Mouse (Mus musculus): ENCODE measurements around the gene Tmem114. TPM values are rescaled to one million over a fixed set of nuclear protein-coding genes. Genes with fewer than 3 reads are reported as not detected.

Tmem114 gene
- polyA plus RNA-seq, 1 experiment, result not detected

DNA sequence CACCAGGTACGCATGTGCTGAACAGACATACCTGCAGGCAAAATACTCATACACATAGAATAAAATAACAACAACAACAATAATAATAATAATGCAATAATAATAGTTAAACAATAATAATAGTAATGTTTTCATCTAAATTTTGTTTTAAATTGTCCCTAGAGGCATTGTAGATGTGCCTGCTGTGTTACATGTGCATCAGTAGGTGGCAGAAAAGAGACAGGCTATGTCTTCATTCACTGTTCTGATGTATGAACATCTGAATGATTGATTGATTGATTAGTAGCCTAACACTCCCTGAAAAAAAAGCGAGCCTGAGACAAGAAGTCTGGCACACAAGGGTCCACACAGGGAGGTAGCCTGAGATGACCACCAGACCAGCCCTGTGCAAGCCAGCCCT, 22.3 kb downstream of the Tmem114 start:
- no peak overlapping the region for H3K27ac ChIP-seq (ENCODE audit: control insufficient read depth, insufficient read depth, low read depth, low read length, poor library complexity)

DNA sequence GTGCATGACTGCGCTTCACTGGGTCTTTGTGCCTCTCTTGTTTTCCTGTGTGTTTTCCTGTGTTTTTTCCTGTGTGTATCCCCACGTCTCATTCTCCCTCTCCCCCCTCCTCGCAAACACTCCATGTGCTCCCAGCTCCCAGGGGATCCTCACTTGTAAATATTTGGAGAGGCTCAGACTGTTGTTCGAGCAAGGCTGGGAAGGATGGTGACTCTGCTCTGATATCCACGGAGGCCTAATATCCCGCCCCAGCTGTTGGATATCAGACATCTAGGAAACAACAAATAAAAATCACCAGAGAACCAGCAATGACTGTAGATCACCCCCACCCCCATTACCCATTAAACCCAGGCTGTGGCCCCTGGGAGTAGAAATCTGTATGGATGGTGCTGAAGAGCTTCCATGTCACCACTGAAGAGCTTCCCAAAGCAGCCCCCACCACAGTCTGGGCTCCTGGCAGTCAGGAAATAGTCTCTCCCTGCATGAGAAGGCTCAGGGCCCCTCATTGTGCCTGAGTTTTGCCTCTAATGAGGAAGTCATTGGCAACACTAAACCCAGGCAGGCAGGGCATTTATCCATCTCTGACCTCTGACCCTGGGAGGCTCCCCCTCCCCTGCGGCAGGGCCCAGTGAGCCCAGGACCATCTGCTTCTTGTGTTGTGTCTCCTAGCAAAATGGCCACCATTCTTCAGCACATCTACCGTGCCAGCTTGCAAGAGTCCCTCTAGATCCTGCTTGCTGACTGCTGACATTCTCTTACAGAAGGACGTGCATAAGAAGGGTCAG, 23.6 kb downstream of the Tmem114 start:
- WGBS, result 64% methylated on average over 9 of the region's 9 CpGs
- Histone ChIP-seq H3K4me3 (replicated peaks; ENCODE audit: control insufficient read depth, low read depth, low read length) (no peak overlapping the region), H3K27ac (ENCODE audit: control insufficient read depth, insufficient read depth, low read depth, low read length, poor library complexity) (no peak overlapping the region), H3K4me1 (ENCODE audit: control insufficient read depth, insufficient read depth, low read length) (no peaks in the 10 kb centered on the region)
- TF ChIP-seq CTCF (IDR thresholded peaks at IDR 0.05; ENCODE audit: control insufficient read depth, insufficient read depth, low read length), result no peak
- no peak for TF ChIP-seq POLR2A (IDR thresholded peaks at IDR 0.05; ENCODE audit: borderline replicate concordance, control insufficient read depth, low read depth, low read length)

More for the DNA sequence above, 22.3 kb downstream of the Tmem114 start:
- TF ChIP-seq CTCF (IDR thresholded peaks at IDR 0.05; ENCODE audit: control insufficient read depth, insufficient read depth, low read length) (no peak), POLR2A (IDR thresholded peaks at IDR 0.05; ENCODE audit: borderline replicate concordance, control insufficient read depth, low read depth, low read length) (no peak)
- Histone ChIP-seq H3K4me1 (ENCODE audit: control insufficient read depth, insufficient read depth, low read length) (no peaks in the 10 kb centered on the region), H3K4me3 (replicated peaks; ENCODE audit: control insufficient read depth, low read depth, low read length) (no peak overlapping the region)
- 76% methylated on average over 2 of the region's 2 CpGs for WGBS

DNA sequence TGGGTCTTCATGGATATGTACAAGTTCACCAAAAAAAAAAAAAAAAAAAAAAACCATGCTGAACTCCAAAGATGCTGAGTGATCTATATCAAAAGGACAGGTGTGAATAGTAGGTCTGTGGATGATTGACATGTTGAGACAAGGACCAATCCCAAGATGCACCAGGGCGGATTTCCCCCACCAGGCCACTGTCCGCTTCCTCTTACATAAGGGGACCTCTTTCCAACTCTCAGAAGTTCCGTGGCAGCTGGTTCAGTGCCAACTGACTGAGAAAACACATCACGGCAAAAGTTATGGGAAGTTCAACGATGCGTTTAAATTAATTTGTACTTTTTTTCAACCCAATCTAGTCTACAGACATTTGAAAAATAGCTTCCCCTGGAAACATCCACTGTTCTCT, 25.1 kb downstream of the Tmem114 start:
- WGBS, result 42% methylated on average over 6 of the region's 6 CpGs
- no peak for TF ChIP-seq CTCF (IDR thresholded peaks at IDR 0.05; ENCODE audit: control insufficient read depth, insufficient read depth, low read length)
- no peak for TF ChIP-seq POLR2A (IDR thresholded peaks at IDR 0.05; ENCODE audit: borderline replicate concordance, control insufficient read depth, low read depth, low read length)

DNA sequence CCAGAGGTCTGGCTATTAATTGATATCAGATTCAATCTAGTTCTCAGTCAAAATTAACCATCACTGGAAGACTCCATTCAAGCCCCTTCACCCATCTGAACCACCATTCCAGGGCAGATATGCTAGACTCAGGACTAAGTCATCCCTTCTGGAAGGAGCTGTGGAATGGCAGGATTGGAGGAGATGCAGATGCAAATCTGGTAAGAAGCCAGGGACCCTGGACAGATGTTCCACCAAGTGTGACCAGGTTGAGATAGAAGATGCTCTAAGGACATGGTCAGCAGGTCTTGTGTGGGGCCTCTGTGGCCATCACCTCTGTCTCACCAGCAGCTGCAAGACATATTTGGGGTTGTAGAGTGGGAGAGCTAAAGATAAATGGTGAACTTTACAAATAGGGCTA, 30.0 kb downstream of the Tmem114 start:
- TF ChIP-seq POLR2A (IDR thresholded peaks at IDR 0.05; ENCODE audit: borderline replicate concordance, control insufficient read depth, low read depth, low read length), result no peak
- TF ChIP-seq CTCF (IDR thresholded peaks at IDR 0.05; ENCODE audit: control insufficient read depth, insufficient read depth, low read length), result no peak
- no peaks in the 10 kb centered on the region for H3K4me1 ChIP-seq (ENCODE audit: control insufficient read depth, insufficient read depth, low read length)
- H3K27ac ChIP-seq (ENCODE audit: control insufficient read depth, insufficient read depth, low read depth, low read length, poor library complexity), result no peak overlapping the region
- no peak overlapping the region for H3K4me3 ChIP-seq (replicated peaks; ENCODE audit: control insufficient read depth, low read depth, low read length)

More for the DNA sequence above, 25.1 kb downstream of the Tmem114 start:
- Histone ChIP-seq H3K4me3 (replicated peaks; ENCODE audit: control insufficient read depth, low read depth, low read length) (no peak overlapping the region), H3K4me1 (ENCODE audit: control insufficient read depth, insufficient read depth, low read length) (no peaks in the 10 kb centered on the region), H3K27ac (ENCODE audit: control insufficient read depth, insufficient read depth, low read depth, low read length, poor library complexity) (no peak overlapping the region)

DNA sequence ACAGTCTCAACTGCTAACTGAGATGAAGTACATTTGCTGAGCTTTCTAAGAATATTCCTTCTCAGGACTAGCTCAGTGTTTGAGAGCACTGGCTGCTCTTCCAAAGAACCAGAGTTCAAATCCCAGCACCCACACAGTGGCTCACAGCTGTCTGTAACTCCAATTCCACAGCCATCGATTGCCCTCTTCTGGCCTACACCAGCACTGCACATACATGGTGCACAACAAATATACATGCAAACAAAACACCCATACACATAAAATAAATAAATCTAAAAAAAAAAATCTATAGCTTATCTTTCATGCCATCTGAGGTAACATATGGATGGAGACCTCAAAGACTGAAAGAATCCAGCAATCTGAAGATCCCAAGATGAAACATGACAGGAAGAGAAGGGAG, 36.4 kb downstream of the Tmem114 start:
- TF ChIP-seq POLR2A (IDR thresholded peaks at IDR 0.05; ENCODE audit: borderline replicate concordance, control insufficient read depth, low read depth, low read length) (no peak), CTCF (IDR thresholded peaks at IDR 0.05; ENCODE audit: control insufficient read depth, insufficient read depth, low read length) (no peak)
- 66% methylated on average over 1 of the region's 1 CpGs for WGBS
- Histone ChIP-seq H3K4me1 (ENCODE audit: control insufficient read depth, insufficient read depth, low read length) (no peaks in the 10 kb centered on the region), H3K4me3 (replicated peaks; ENCODE audit: control insufficient read depth, low read depth, low read length) (no peak overlapping the region), H3K27ac (ENCODE audit: control insufficient read depth, insufficient read depth, low read depth, low read length, poor library complexity) (no peak overlapping the region)

DNA sequence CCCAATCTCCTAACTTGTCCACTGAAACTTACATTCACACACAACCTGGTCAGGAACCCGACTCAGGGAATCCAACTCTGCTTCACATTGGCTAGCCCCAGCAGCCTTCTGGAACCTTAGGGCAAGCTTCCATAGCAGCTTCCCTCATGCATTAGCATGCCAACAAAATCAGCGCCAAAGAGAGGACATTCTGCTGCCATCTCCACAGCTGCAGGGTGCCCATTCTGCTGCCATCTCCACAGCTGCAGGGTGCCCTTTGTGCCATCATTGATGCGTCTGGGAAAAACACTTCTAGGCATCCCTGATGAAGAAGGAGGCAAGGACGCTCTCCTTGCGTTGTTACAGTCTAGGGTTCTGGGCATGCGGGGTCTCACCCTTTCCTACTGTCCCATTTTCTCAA, 38.5 kb downstream of the Tmem114 start:
- Histone ChIP-seq H3K4me1 (ENCODE audit: control insufficient read depth, insufficient read depth, low read length) (no peaks in the 10 kb centered on the region), H3K4me3 (replicated peaks; ENCODE audit: control insufficient read depth, low read depth, low read length) (no peak overlapping the region), H3K27ac (ENCODE audit: control insufficient read depth, insufficient read depth, low read depth, low read length, poor library complexity) (no peak overlapping the region)
- 79% methylated on average over 6 of the region's 6 CpGs for WGBS
- TF ChIP-seq POLR2A (IDR thresholded peaks at IDR 0.05; ENCODE audit: borderline replicate concordance, control insufficient read depth, low read depth, low read length), result no peak
- TF ChIP-seq CTCF (IDR thresholded peaks at IDR 0.05; ENCODE audit: control insufficient read depth, insufficient read depth, low read length), result no peak

DNA sequence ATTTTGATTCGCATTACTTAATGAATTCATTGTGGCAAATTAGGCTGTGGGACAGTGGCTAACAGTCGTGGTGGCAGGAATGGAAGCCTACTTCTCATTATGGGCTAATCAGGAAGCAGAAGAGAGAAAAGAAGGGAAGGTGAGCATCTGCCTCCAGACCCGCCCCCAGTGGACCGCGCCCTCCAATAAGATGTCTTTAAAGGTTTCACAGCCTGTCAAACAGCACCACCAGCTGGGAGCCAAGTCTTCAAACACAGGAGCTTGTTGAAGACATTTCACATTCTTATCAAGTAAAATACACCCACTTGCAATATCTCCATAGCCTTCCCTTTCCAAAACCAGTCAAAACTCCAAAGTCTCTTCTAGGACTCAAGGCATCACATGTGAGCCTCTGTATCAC, 39.3 kb downstream of the Tmem114 start:
- no peak for TF ChIP-seq POLR2A (IDR thresholded peaks at IDR 0.05; ENCODE audit: borderline replicate concordance, control insufficient read depth, low read depth, low read length)
- no peak for TF ChIP-seq CTCF (IDR thresholded peaks at IDR 0.05; ENCODE audit: control insufficient read depth, insufficient read depth, low read length)
- H3K4me3 ChIP-seq (replicated peaks; ENCODE audit: control insufficient read depth, low read depth, low read length), result no peak overlapping the region
- 60% methylated on average over 5 of the region's 5 CpGs for WGBS
- H3K4me1 ChIP-seq (ENCODE audit: control insufficient read depth, insufficient read depth, low read length), result no peaks in the 10 kb centered on the region
- no peak overlapping the region for H3K27ac ChIP-seq (ENCODE audit: control insufficient read depth, insufficient read depth, low read depth, low read length, poor library complexity)

DNA sequence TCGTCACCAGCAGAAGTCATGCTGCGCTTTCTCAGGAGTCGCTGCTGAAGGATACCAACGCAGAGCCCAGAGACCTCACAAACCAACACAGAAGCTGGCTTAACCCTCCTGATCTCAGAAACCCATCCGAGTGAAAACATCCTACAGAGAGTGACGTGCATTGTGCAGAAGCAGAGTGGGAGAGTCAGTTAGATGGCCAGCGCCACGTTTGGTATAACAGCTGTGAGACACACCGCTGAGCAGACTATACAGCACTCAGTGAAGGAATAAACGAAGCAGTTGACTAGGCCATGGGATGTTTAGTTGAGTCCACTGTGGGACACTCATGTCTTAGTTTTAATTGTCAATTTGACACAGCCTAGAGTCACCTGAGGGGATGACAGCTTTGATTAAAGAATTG, 40.2 kb downstream of the Tmem114 start:
- H3K27ac ChIP-seq (ENCODE audit: control insufficient read depth, insufficient read depth, low read depth, low read length, poor library complexity), result no peak overlapping the region
- WGBS, result 77% methylated on average over 10 of the region's 10 CpGs
- TF ChIP-seq CTCF (IDR thresholded peaks at IDR 0.05; ENCODE audit: control insufficient read depth, insufficient read depth, low read length) (no peak), POLR2A (IDR thresholded peaks at IDR 0.05; ENCODE audit: borderline replicate concordance, control insufficient read depth, low read depth, low read length) (no peak)
- no peak overlapping the region for H3K4me3 ChIP-seq (replicated peaks; ENCODE audit: control insufficient read depth, low read depth, low read length)
- no peaks in the 10 kb centered on the region for H3K4me1 ChIP-seq (ENCODE audit: control insufficient read depth, insufficient read depth, low read length)
